Mouse (Mus musculus) hindbrain, postnatal 0 days (tissue): ENCODE data around the gene Mbd5. TPM values are rescaled to one million over a fixed set of nuclear protein-coding genes. Genes with fewer than 3 reads are reported as not detected.

Experiments
- ATAC-seq: fragments of 200-750 bp; cut with Nextera tagmentation; 2 replicates; pipeline ENCODE4 v1.8.0; 2017; ENCODE audit warnings: mild to moderate bottlenecking, moderate TSS enrichment, moderate library complexity
- DNase-seq: peaks from one replicate; pipeline ENCODE4 v3.0.0-alpha.2; 2015; ENCODE audit warnings: low spot score
- H3K27ac ChIP-seq: fragments of 300-500 bp; sonication (generic); 2 replicates; pipeline ENCODE4 v1.5.1; 2014; ENCODE audit warnings: mild to moderate bottlenecking
- H3K27me3 ChIP-seq: fragments of 300-500 bp; sonication (generic); 2 replicates; pipeline ENCODE4 v1.6.1; 2014; ENCODE audit warnings: low read length, mixed read lengths; ENCODE audit not compliant: insufficient read depth
- H3K36me3 ChIP-seq: fragments of 300-500 bp; sonication (generic); 2 replicates; pipeline ENCODE4 v1.6.1; 2014; ENCODE audit warnings: low read length, mixed read lengths; ENCODE audit not compliant: insufficient read depth
- H3K4me1 ChIP-seq: fragments of 300-500 bp; sonication (generic); 2 replicates; pipeline ENCODE4 v1.6.1; 2014; ENCODE audit warnings: antibody characterized with exemption, low read length, mixed read lengths; ENCODE audit not compliant: insufficient read depth
- H3K4me2 ChIP-seq: fragments of 300-500 bp; sonication (generic); 2 replicates; pipeline ENCODE4 v1.6.1; 2014; ENCODE audit warnings: low read depth, mild to moderate bottlenecking, low read length, moderate library complexity, mixed read lengths
- H3K4me3 ChIP-seq: fragments of 300-500 bp; sonication (generic); 2 replicates; pipeline ENCODE4 v1.5.1; 2014; ENCODE audit warnings: low read length
- H3K9ac ChIP-seq: fragments of 300-500 bp; sonication (generic); replicated peaks from 2 replicates; pipeline ENCODE4 v1.6.1; 2014; ENCODE audit warnings: mild to moderate bottlenecking, low read length, moderate library complexity, mixed read lengths
- H3K9me3 ChIP-seq: fragments of 300-500 bp; sonication (generic); 2 replicates; pipeline ENCODE4 v1.6.1; 2016; ENCODE audit warnings: low read length, mixed read lengths
- CTCF ChIP-seq: IDR thresholded peaks from 2 replicates; pipeline ENCODE4 v1.5.1; 2016; ENCODE audit warnings: antibody characterized with exemption, control low read depth, low read depth
- WGBS: fragments of 180-500 bp; shearing (Covaris S2); extraction: QIAGEN DNeasy Blood & Tissue Kit; methylation state at CpG from one replicate; pipeline ENCODE4 v1.1.7; 2014; 5-methylcytosine and 5-hydroxymethylcytosine counted together
- polyA plus RNA-seq: library from polyadenylated mRNA; unstranded; fragments of >200 nt; fragmentation: Nextera tagmentation; extraction: Ambion mirVana; gene quantifications from 2 replicates; pipeline ENCODE4 v1.2.1, GENCODE M21; 2015
- total RNA-seq: library from RNA; depleted of rRNA; stranded (reverse); fragments of >200 nt; gene quantifications from 2 replicates; pipeline ENCODE4 v1.2.3, GENCODE M21; 2014

Mbd5 gene
- total and polyA plus RNA-seq, 2 experiments from 2014 or later: 19.3 to 24.0 TPM

- no peaks in the 10 kb centered on the region for H3K36me3 ChIP-seq
- 85% methylated on average over 7 of the region's 7 CpGs for WGBS
- no peaks in the 10 kb centered on the region for H3K9me3 ChIP-seq
- ATAC-seq (no peak), DNase-seq (no peak)
- no peaks in the 10 kb centered on the region for H3K27me3 ChIP-seq
- H3K4me2 ChIP-seq: no peak overlapping the region
- no peaks in the 10 kb centered on the region for H3K4me1 ChIP-seq
- no peak overlapping the region for H3K4me3 ChIP-seq
- no peak for TF ChIP-seq CTCF
- H3K9ac ChIP-seq: no peak overlapping the region
- H3K27ac ChIP-seq: no peak overlapping the region
These were observed 409.0 kb downstream of the Mbd5 start for GRCm38 (mm10) chr2:49358128-49358814.

- 73% methylated on average over 4 of the region's 4 CpGs for WGBS
- no peaks in the 10 kb centered on the region for H3K36me3 ChIP-seq
- TF ChIP-seq CTCF: peak; percentile 62
- DNase-seq (peak; percentile 50), ATAC-seq (no peak)
- H3K27ac ChIP-seq: no peak overlapping the region
- H3K9ac ChIP-seq: no peak overlapping the region
- no peaks in the 10 kb centered on the region for H3K27me3 ChIP-seq
- no peaks in the 10 kb centered on the region for H3K9me3 ChIP-seq
- no peak overlapping the region for H3K4me3 ChIP-seq
- H3K4me2 ChIP-seq: no peak overlapping the region
- H3K4me1 ChIP-seq: no peaks in the 10 kb centered on the region
These were observed 409.7 kb downstream of the Mbd5 start for GRCm38 (mm10) chr2:49358839-49359520.

GRCm38 (mm10) chr2:49359706-49360105 is 410.4 kb downstream of the Mbd5 start:
- Histone ChIP-seq H3K27me3 (no peaks in the 10 kb centered on the region), H3K27ac (no peak overlapping the region)
- WGBS: 54% methylated on average over 4 of the region's 4 CpGs

GRCm38 (mm10) chr2:49364546-49364945 is 415.2 kb downstream of the Mbd5 start:
- no peak overlapping the region for H3K4me3 ChIP-seq
- no peaks in the 10 kb centered on the region for H3K9me3 ChIP-seq
- H3K27me3 ChIP-seq: no peaks in the 10 kb centered on the region
- H3K27ac ChIP-seq: no peak overlapping the region
- DNase-seq (no peak), ATAC-seq (no peak)
- no peak overlapping the region for H3K9ac ChIP-seq
- H3K36me3 ChIP-seq: no peaks in the 10 kb centered on the region
- H3K4me2 ChIP-seq: no peak overlapping the region
- 47% methylated on average over 5 of the region's 5 CpGs for WGBS
- TF ChIP-seq CTCF: no peak
- H3K4me1 ChIP-seq: no peaks in the 10 kb centered on the region

More at GRCm38 (mm10) chr2:49359706-49360105, 410.4 kb downstream of the Mbd5 start:
- no peaks in the 10 kb centered on the region for H3K4me1 ChIP-seq
- DNase-seq (no peak), ATAC-seq (no peak)
- H3K4me2 ChIP-seq: no peak overlapping the region
- H3K9ac ChIP-seq: no peak overlapping the region
- H3K4me3 ChIP-seq: no peak overlapping the region
- H3K9me3 ChIP-seq: no peaks in the 10 kb centered on the region
- TF ChIP-seq CTCF: 0 out of 2 replicates have a peak, but pooled peaks have one; percentile 17
- no peaks in the 10 kb centered on the region for H3K36me3 ChIP-seq

GRCm38 (mm10) chr2:49366878-49367545 is 417.7 kb downstream of the Mbd5 start:
- DNase-seq (no peak), ATAC-seq (no peak)
- Histone ChIP-seq H3K4me3 (no peak overlapping the region), H3K36me3 (no peaks in the 10 kb centered on the region), H3K4me2 (no peak overlapping the region), H3K27ac (no peak overlapping the region), H3K9ac (no peak overlapping the region), H3K9me3 (no peaks in the 10 kb centered on the region), H3K27me3 (no peaks in the 10 kb centered on the region), H3K4me1 (no peaks in the 10 kb centered on the region)
- no peak for TF ChIP-seq CTCF
- WGBS: 92% methylated on average over 14 of the region's 14 CpGs

GRCm38 (mm10) chr2:49367546-49367917 is 418.2 kb downstream of the Mbd5 start:
- no peak for TF ChIP-seq CTCF
- Histone ChIP-seq H3K27me3 (no peaks in the 10 kb centered on the region), H3K4me1 (no peaks in the 10 kb centered on the region), H3K9ac (no peak overlapping the region), H3K9me3 (no peaks in the 10 kb centered on the region), H3K27ac (no peak overlapping the region), H3K4me2 (no peak overlapping the region), H3K4me3 (no peak overlapping the region), H3K36me3 (no peaks in the 10 kb centered on the region)
- DNase-seq (no peak), ATAC-seq (no peak)
- WGBS: 71% methylated on average over 17 of the region's 17 CpGs

- Histone ChIP-seq H3K27ac (no peak overlapping the region), H3K9me3 (no peaks in the 10 kb centered on the region), H3K36me3 (no peaks in the 10 kb centered on the region), H3K4me1 (no peaks in the 10 kb centered on the region), H3K4me3 (no peak overlapping the region), H3K27me3 (no peaks in the 10 kb centered on the region), H3K4me2 (no peak overlapping the region), H3K9ac (no peak overlapping the region)
- no peak for DNase-seq
- no peak for ATAC-seq
- 37% methylated on average over 5 of the region's 5 CpGs for WGBS
- no peak for TF ChIP-seq CTCF
These were observed 422.3 kb downstream of the Mbd5 start for GRCm38 (mm10) chr2:49371632-49372031.
